Mouse (Mus musculus) cerebellum, adult 9-11 months (tissue): ENCODE results near the gene Celf6.

Experiments used
- DNase-seq: peaks from one replicate; pipeline ENCODE4 v3.0.0; 2022

The Celf6 gene

GRCm38 (mm10) chr9:59588710-59589671 lies 11.3 kb downstream of the Celf6 start:
- no peak for DNase-seq

- no peak for DNase-seq
Measured at GRCm38 (mm10) chr9:59589703-59590439, 12.2 kb downstream of the Celf6 start.

- DNase-seq: no peak
Measured at GRCm38 (mm10) chr9:59601661-59602060, 23.9 kb downstream of the Celf6 start.

- no peak for DNase-seq
Measured at GRCm38 (mm10) chr9:59605967-59606366, 28.2 kb downstream of the Celf6 start.

GRCm38 (mm10) chr9:59610950-59611349 lies 33.2 kb downstream of the Celf6 start:
- no peak for DNase-seq

GRCm38 (mm10) chr9:59615797-59616196 lies 38.1 kb downstream of the Celf6 start:
- no peak for DNase-seq

- DNase-seq: peak; percentile 100
Measured at GRCm38 (mm10) chr9:59616622-59617306, 39.0 kb downstream of the Celf6 start, which contains the start of gene Parp6. TSS of gene Parp6 (plus strand) at chr9:59617284.

- no peak for DNase-seq
Measured at GRCm38 (mm10) chr9:59617307-59617973, 39.7 kb downstream of the Celf6 start.

- no peak for DNase-seq
Measured at GRCm38 (mm10) chr9:59638372-59638771, 60.7 kb downstream of the Celf6 start.

- no peak for DNase-seq
Measured at GRCm38 (mm10) chr9:59639936-59640335, 62.2 kb downstream of the Celf6 start.

- no peak for DNase-seq
Measured at GRCm38 (mm10) chr9:59641320-59641719, 63.6 kb downstream of the Celf6 start.

- no peak for DNase-seq
Measured at GRCm38 (mm10) chr9:59649911-59650310, 72.2 kb downstream of the Celf6 start.

- no peak for DNase-seq
Measured at GRCm38 (mm10) chr9:59653371-59653770, 75.7 kb downstream of the Celf6 start.

- no peak for DNase-seq
Measured at GRCm38 (mm10) chr9:59654450-59654983, 76.8 kb downstream of the Celf6 start.

- DNase-seq: peak; percentile 98
Measured at GRCm38 (mm10) chr9:59655958-59656634, 78.4 kb downstream of the Celf6 start, which contains the start of gene Pkm. TSS of gene Pkm (plus strand) at chr9:59656368.
